Mouse (Mus musculus) monocyte, adult 59 days (primary cell): ENCODE data around the gene Slc5a7. TPM values are rescaled to one million over a fixed set of nuclear protein-coding genes. Genes with fewer than 3 reads are reported as not detected.

ENCODE experiments used
- total RNA-seq, 2 experiments: library from RNA; stranded (reverse); gene quantifications; one replicate each; pipeline ENCODE4 v1.2.4; 2023

Gene Slc5a7
- total RNA-seq, result not detected

DNA sequence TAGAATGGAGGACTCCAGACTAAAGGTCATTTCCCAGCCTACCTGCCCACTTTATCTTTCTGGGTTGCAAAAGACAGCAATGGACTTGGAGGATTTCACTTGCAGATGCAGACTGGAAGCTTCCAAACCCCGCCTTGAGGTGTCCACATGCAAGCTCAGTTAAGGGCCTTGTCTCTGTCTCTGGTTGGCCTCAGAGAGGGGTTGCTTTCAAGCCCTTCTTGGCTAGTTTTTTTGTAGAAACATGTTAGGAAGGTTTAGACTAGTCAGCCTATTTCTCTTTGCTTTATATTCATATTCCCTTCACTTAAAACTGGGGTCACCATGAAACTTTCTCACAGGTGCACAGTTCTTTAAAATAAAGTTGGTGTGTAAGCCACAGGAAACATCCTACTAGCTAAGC, at the start of gene Slc5a7:
Slc5a7 (minus strand) TSS at position 101 of the 400 bp plus-strand sequence.

